Mouse (Mus musculus): ENCODE measurements around the gene Sept6. TPM values are rescaled to one million over a fixed set of nuclear protein-coding genes. Genes with fewer than 3 reads are reported as not detected.

Gene Sept6
- polyA plus RNA-seq, 1 experiment from 2014 or later = 19.0 TPM

DNA sequence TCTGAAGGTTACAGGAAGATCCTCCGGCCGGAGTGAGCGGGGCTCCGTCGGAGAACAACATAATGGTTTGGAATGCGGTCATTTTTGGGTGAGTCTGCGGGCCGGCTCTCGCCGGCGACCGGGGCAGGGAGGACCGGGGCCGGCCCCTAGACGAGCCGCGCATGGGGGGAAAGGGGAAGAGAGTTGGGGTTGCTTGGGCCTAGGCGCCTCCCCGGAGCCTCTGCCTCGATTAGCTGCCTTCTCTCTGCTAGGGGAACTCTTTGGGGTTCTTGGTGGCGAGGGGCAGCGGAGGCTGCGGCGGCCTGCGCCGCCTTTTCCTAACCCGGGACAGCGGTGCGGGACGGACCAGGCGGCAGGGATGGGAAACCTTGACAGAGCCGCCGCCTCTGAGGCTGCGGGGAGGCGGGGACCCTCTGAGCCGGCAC is 116.9 kb downstream of the Sept6 start:
- Histone ChIP-seq H3K27me3 (ENCODE audit: insufficient read depth, poor library complexity, severe bottlenecking) (peaks cover 9% of the 10 kb centered on the region; the same call in 1 of the 2 replicates), H3K36me3 (no peaks in the 10 kb centered on the region), H3K4me3 (peak overlapping the region; percentile 75), H3K4me1 (no peaks in the 10 kb centered on the region), H3K27ac (peak overlapping the region; percentile 87), H3K9me3 (no peaks in the 10 kb centered on the region)
- WGBS = 11% methylated on average over 35 of the region's 36 CpGs
- DNase-seq (ENCODE audit: low spot score) = peak; percentile 72

DNA sequence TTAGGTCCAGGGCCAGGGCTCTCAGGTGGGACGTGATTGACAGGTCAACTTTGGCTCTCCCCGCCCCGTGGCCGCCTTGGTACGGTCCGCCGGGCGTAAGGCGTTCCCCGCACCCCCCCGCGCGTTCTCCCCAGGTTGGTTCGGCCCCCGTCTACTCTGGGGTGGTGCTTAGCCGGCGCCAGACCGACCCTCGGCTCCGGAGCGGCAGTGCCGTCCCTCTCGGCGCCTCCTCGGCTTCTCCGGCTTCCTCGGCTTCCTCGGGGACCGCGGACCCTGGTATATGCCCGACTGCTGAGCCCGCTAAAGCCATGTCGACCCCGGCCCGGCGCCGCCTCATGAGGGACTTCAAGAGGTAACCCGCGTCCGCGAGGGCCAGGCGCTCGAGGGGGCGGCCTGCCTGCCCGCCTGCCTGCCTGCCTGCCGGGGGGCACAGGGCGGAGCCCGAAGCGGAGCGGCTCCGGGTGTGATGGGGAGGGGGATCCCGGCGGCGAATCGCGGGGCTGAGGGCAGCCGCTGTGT is 117.4 kb downstream of the Sept6 start:
- Histone ChIP-seq H3K4me3 (peak overlapping the region; percentile 75), H3K9me3 (no peaks in the 10 kb centered on the region), H3K36me3 (no peaks in the 10 kb centered on the region), H3K27ac (peak overlapping the region; percentile 87), H3K4me1 (no peaks in the 10 kb centered on the region), H3K27me3 (ENCODE audit: insufficient read depth, poor library complexity, severe bottlenecking) (peaks cover 9% of the 10 kb centered on the region; the same call in 1 of the 2 replicates)
- 14% methylated on average over 55 of the region's 57 CpGs for WGBS
- DNase-seq (ENCODE audit: low spot score) = peak; percentile 92

GRCm38 (mm10) chrX:36873765-36874164 is 117.8 kb downstream of the Sept6 start, which contains the start of the genes Ube2a and C330007P06Rik:
Gene Ube2a (plus strand): TSS chrX:36873900.
Gene C330007P06Rik (minus strand): TSS chrX:36874111.
- Histone ChIP-seq H3K27ac (peak within 1 kb of the TSS; percentile 87), H3K4me1 (no peaks in the 10 kb centered on the region), H3K9me3 (no peaks in the 10 kb centered on the region), H3K4me3 (peak within 1 kb of the TSS; percentile 75), H3K27me3 (ENCODE audit: insufficient read depth, poor library complexity, severe bottlenecking) (peaks cover 9% of the 10 kb centered on the region; the same call in 1 of the 2 replicates), H3K36me3 (no peaks in the 10 kb centered on the region)
- 19% methylated on average over 8 of the region's 8 CpGs for WGBS
- DNase-seq (ENCODE audit: low spot score) = no peak

DNA sequence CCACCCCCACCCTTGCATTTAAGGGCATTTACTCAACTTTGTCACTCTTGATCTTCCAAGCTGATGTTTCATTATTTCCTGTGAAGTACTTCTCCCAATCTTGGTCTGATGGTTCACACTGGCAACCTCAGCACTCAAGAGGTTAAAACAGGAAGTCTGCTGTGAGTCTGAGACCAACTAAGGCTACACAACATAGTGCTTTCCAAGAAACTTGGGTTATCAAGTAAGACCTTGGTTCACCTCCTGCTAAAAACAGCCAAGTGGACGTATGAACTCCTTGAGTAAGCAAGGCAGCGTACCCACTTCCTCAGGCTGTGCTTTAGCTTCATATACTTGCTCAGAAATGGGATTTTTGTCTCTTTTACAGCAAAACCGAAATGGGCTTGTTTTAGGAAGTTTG is 121.2 kb downstream of the Sept6 start:
- Histone ChIP-seq H3K9me3 (no peaks in the 10 kb centered on the region), H3K4me1 (no peaks in the 10 kb centered on the region), H3K27ac (no peak overlapping the region), H3K27me3 (ENCODE audit: insufficient read depth, poor library complexity, severe bottlenecking) (peaks cover 9% of the 10 kb centered on the region; the same call in 1 of the 2 replicates), H3K4me3 (no peak overlapping the region), H3K36me3 (no peaks in the 10 kb centered on the region)
- WGBS = 65% methylated on average over 3 of the region's 3 CpGs
- DNase-seq (ENCODE audit: low spot score) = no peak

GRCm38 (mm10) chrX:36864609-36865328 is 126.8 kb downstream of the Sept6 start:
- H3K9me3 ChIP-seq = no peaks in the 10 kb centered on the region
- peak overlapping the region; percentile 67; the same call in 1 of the 2 replicates for H3K27ac ChIP-seq
- WGBS = 52% methylated on average over 8 of the region's 8 CpGs
- peak overlapping the region; percentile 60 for H3K4me3 ChIP-seq
- no peaks in the 10 kb centered on the region for H3K4me1 ChIP-seq
- H3K27me3 ChIP-seq (ENCODE audit: insufficient read depth, poor library complexity, severe bottlenecking) = no peaks in the 10 kb centered on the region
- H3K36me3 ChIP-seq = no peaks in the 10 kb centered on the region
- no peak for DNase-seq (ENCODE audit: low spot score)

DNA sequence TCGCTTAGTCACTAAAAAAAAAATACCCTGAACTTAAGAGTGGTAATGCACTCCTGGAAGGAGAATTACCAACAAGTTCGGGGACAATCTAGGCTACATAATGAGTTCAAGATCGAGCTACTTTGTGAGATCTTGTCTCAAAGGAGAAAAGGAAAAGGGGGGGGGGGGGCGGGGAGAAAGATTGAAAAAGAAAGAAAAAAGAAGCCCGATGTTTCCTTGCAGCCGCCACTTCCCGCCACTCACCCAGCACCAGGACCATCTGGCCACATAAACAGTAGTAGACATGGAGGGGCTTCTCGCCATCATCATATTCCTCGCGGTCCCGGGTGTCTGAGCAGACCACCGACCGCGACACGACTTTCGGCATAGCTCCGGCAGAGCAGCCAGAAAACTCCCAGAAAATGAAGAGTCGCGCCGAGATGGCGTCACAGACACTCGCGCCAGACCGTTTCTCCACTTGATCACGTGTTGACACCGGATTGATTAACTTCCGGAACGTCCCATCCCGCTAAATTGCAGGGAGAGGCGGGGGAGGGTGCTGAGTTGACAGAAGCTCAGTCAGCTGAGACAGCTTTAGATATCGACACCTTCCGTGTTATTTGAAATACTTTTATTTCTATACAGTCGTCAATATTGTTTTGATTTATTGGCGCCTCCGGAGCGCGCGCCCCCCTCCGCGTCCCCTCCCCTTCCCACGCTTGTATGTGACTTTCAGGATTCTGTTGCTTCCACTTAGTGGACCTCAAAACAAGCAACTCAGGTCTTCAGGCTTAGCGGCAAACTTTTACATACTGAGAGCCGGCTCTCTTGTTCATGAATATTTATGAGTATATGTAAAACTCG is 127.6 kb downstream of the Sept6 start:
- peak overlapping the region; percentile 67 for H3K27ac ChIP-seq

More for the DNA sequence above, 127.6 kb downstream of the Sept6 start:
- Histone ChIP-seq H3K4me1 (no peaks in the 10 kb centered on the region), H3K4me3 (peak overlapping the region; percentile 60), H3K27me3 (ENCODE audit: insufficient read depth, poor library complexity, severe bottlenecking) (no peaks in the 10 kb centered on the region), H3K36me3 (no peaks in the 10 kb centered on the region), H3K9me3 (no peaks in the 10 kb centered on the region)
- WGBS = 16% methylated on average over 43 of the region's 44 CpGs
- DNase-seq (ENCODE audit: low spot score) = peak; percentile 88

Other genes with a start within 250 kb of the Sept6 start
- 2.2 and 3.1 TPM in 2 replicates for gene Slc25a43, start 248.1 kb downstream of the Sept6 start, polyA plus RNA-seq (2016; fragmentation: Nextera tagmentation; extraction: Ambion mirVana)
- gene Slc25a5, start 196.1 kb downstream of the Sept6 start, polyA plus RNA-seq (2016; fragmentation: Nextera tagmentation; extraction: Ambion mirVana) = 1,068 and 1,241 TPM in 2 replicates
- gene Ube2a, start 117.9 kb downstream of the Sept6 start, polyA plus RNA-seq (2016; fragmentation: Nextera tagmentation; extraction: Ambion mirVana) = 122 and 126 TPM in 2 replicates
- gene C330007P06Rik, start 117.7 kb downstream of the Sept6 start, polyA plus RNA-seq (2016; fragmentation: Nextera tagmentation; extraction: Ambion mirVana) = 21.9 and 26.5 TPM in 2 replicates
- gene Nkrf, start 88.9 kb downstream of the Sept6 start, polyA plus RNA-seq (2016; fragmentation: Nextera tagmentation; extraction: Ambion mirVana) = 1.2 and 1.9 TPM in 2 replicates
- gene Sowahd, start 57.1 kb upstream of the Sept6 start, polyA plus RNA-seq (2016; fragmentation: Nextera tagmentation; extraction: Ambion mirVana) = 1.8 and 2.3 TPM in 2 replicates
- gene Rpl39, start 93.6 kb upstream of the Sept6 start, polyA plus RNA-seq (2016; fragmentation: Nextera tagmentation; extraction: Ambion mirVana) = 364 and 381 TPM in 2 replicates
- 11.2 and 15.3 TPM in 2 replicates for gene Upf3b, start 118.5 kb upstream of the Sept6 start, polyA plus RNA-seq (2016; fragmentation: Nextera tagmentation; extraction: Ambion mirVana)
- 12.8 and 13.6 TPM in 2 replicates for gene Nkap, start 135.0 kb upstream of the Sept6 start, polyA plus RNA-seq (2016; fragmentation: Nextera tagmentation; extraction: Ambion mirVana)
- not detected in 2 replicates for gene Akap14, start 177.0 kb upstream of the Sept6 start, polyA plus RNA-seq (2016; fragmentation: Nextera tagmentation; extraction: Ambion mirVana)
- gene Ndufa1, start 199.4 kb upstream of the Sept6 start, polyA plus RNA-seq (2016; fragmentation: Nextera tagmentation; extraction: Ambion mirVana) = 466 and 555 TPM in 2 replicates
- gene Rnf113a1, start 199.5 kb upstream of the Sept6 start, polyA plus RNA-seq (2016; fragmentation: Nextera tagmentation; extraction: Ambion mirVana) = 7.8 and 8.5 TPM in 2 replicates
- not detected in 2 replicates for gene Gm9, start 219.2 kb upstream of the Sept6 start, polyA plus RNA-seq (2016; fragmentation: Nextera tagmentation; extraction: Ambion mirVana)
- gene Rhox1, start 230.5 kb upstream of the Sept6 start, polyA plus RNA-seq (2016; fragmentation: Nextera tagmentation; extraction: Ambion mirVana) = not detected in 2 replicates

Measured in heart, embryonic 10.5 days (tissue).